ENCODE assay signal across 21 mouse cellular contexts in the genomic region with DNA sequence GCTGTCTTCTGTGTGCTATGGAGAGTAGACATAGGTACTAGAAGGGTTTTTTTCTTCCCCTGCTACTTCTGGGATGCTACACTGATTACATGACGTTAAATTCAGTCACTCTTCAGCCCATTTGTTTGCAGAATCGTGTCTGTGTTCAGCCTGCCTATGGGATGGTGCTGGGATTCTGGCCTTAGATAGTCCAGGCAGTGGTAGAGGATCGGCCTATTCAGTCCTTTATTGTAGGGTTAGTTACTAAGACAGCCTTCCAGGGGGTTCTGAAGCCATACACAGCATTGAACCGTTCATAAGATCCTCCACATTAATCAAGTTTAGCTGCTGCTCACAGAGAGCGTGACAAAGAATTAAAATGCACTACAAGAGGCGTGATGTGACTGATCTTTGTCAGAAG. TPM values are rescaled to one million over a fixed set of nuclear protein-coding genes. Genes with fewer than 3 reads are reported as not detected.
DNase-seq lines count a peak whose midpoint lies in the region; ATAC-seq and TF ChIP-seq lines count a peak whose summit lies in the region.
"Had no signal": no experiment of that assay in that cellular context is flagged by ENCODE, and none has a peak within 500 bp of the region (broad histone marks: within the 10 kb centered on the region; RNA-seq: fewer than 3 reads in every experiment).

No protein-coding gene starts in this region.

- ATAC-seq in hindbrain, embryonic 11.5 days (ENCODE audit: low FRiP score), result peak; percentile 52; the same call in 1 of the 2 replicates
- no peak for ATAC-seq in midbrain, embryonic 11.5 days (ENCODE audit: low FRiP score)
- ATAC-seq in neural tube, embryonic 14.5 days (ENCODE audit: low read depth), result no peak
- ATAC-seq: activated CD4-positive, CD25-positive, alpha-beta regulatory T cell, adult 4 months; inflammation-experienced regulatory T-cells, adult 6 months; liver, postnatal 0 days had no signal

- no peaks in the 10 kb centered on the region for H3K27me3 ChIP-seq in kidney, adult 2 months (replicated peaks; ENCODE audit: control insufficient read depth, insufficient read depth, low read length)
- no peaks in the 10 kb centered on the region for H3K27me3 ChIP-seq in hindbrain, embryonic 11.5 days (ENCODE audit: control insufficient read depth, insufficient read depth, low read length)
- H3K27me3 ChIP-seq in midbrain, embryonic 11.5 days (ENCODE audit: control insufficient read depth, insufficient read depth, low read length), result no peaks in the 10 kb centered on the region
- no peaks in the 10 kb centered on the region for H3K27me3 ChIP-seq in neural tube, embryonic 14.5 days (ENCODE audit: control insufficient read depth, insufficient read depth, low read length)
- H3K27me3 ChIP-seq: embryonic facial prominence, embryonic 15.5 days had no signal

- DNase-seq in kidney, adult 2 months, result no peak
- no peak for DNase-seq in kidney, postnatal 36 days
- DNase-seq in hindbrain, embryonic 11.5 days (ENCODE audit: low spot score), result peak; percentile 18
- peak; percentile 75 for DNase-seq in midbrain, embryonic 11.5 days (ENCODE audit: low spot score, missing footprints)
- no peak for DNase-seq in retina, embryonic 14.5 days (ENCODE audit: low spot score)
- no peak for DNase-seq in adrenal gland, adult (ENCODE audit: inconsistent age in 2 of 2, low spot score in 1 of 2)
- DNase-seq: adrenal gland, postnatal 25 days; cerebellum, adult 9-10 months; gastrocnemius, postnatal 25 days; heart, postnatal 10 days; kidney, adult 9 months; liver; liver, postnatal 0 days; lung, postnatal 4 days; right cerebral cortex, adult 18-20 months; thymus, adult 18-20 months had no signal

- H3K9ac ChIP-seq in hindbrain, embryonic 11.5 days (ENCODE audit: low read depth, low read length), result no peak overlapping the region
- no peak overlapping the region for H3K9ac ChIP-seq in midbrain, embryonic 11.5 days (ENCODE audit: low read length)
- H3K9ac ChIP-seq in neural tube, embryonic 14.5 days (replicated peaks; ENCODE audit: low read depth, low read length), result no peak overlapping the region
- H3K9ac ChIP-seq: embryonic facial prominence, embryonic 15.5 days; liver, postnatal 0 days had no signal

- no peaks in the 10 kb centered on the region; the same call in 1 of the 2 replicates for H3K36me3 ChIP-seq in kidney, adult 2 months (ENCODE audit: control insufficient read depth, insufficient read depth, low read length)
- no peaks in the 10 kb centered on the region for H3K36me3 ChIP-seq in hindbrain, embryonic 11.5 days (ENCODE audit: control insufficient read depth, insufficient read depth, low read length)
- no peaks in the 10 kb centered on the region for H3K36me3 ChIP-seq in midbrain, embryonic 11.5 days (ENCODE audit: control insufficient read depth, insufficient read depth, low read length)
- no peaks in the 10 kb centered on the region for H3K36me3 ChIP-seq in neural tube, embryonic 14.5 days (ENCODE audit: control insufficient read depth, insufficient read depth, low read length)
- H3K36me3 ChIP-seq: embryonic facial prominence, embryonic 15.5 days had no signal

- TF ChIP-seq CTCF in kidney, adult 2 months (conservative IDR thresholded peaks at IDR 0.05; ENCODE audit: insufficient read depth, insufficient read length, low read depth, low read length), result no peak

- H3K4me3 ChIP-seq in kidney, adult 2 months (ENCODE audit: insufficient read depth, low read depth, low read length), result no peak overlapping the region
- H3K4me3 ChIP-seq in hindbrain, embryonic 11.5 days (ENCODE audit: low read depth, low read length), result no peak overlapping the region
- no peak overlapping the region for H3K4me3 ChIP-seq in midbrain, embryonic 11.5 days (ENCODE audit: low read depth, low read length)
- no peak overlapping the region for H3K4me3 ChIP-seq in neural tube, embryonic 14.5 days (ENCODE audit: low read depth, low read length)
- H3K4me3 ChIP-seq: embryonic facial prominence, embryonic 15.5 days; heart, embryonic 10.5 days had no signal

- peaks cover 17% of the 10 kb centered on the region for H3K4me1 ChIP-seq in kidney, adult 2 months (ENCODE audit: control insufficient read depth, insufficient read depth, low read length)
- H3K4me1 ChIP-seq in hindbrain, embryonic 11.5 days (replicated peaks; ENCODE audit: control insufficient read depth, insufficient read depth, low read length), result peaks cover 10% of the 10 kb centered on the region; the same call in 1 of the 2 replicates
- peaks cover 20% of the 10 kb centered on the region for H3K4me1 ChIP-seq in midbrain, embryonic 11.5 days (ENCODE audit: control insufficient read depth, insufficient read depth, low read length)
- peaks cover 5% of the 10 kb centered on the region; the same call in 1 of the 2 replicates for H3K4me1 ChIP-seq in neural tube, embryonic 14.5 days (ENCODE audit: control insufficient read depth, insufficient read depth, low read length)
- H3K4me1 ChIP-seq: embryonic facial prominence, embryonic 15.5 days had no signal

- TF ChIP-seq POLR2A in kidney, adult 2 months (IDR thresholded peaks at IDR 0.05; ENCODE audit: low read depth, low read length), result no peak

- no peaks in the 10 kb centered on the region for H3K9me3 ChIP-seq in hindbrain, embryonic 11.5 days (ENCODE audit: control insufficient read depth, low read length)
- no peaks in the 10 kb centered on the region for H3K9me3 ChIP-seq in midbrain, embryonic 11.5 days (ENCODE audit: control insufficient read depth, low read length)
- no peaks in the 10 kb centered on the region for H3K9me3 ChIP-seq in neural tube, embryonic 14.5 days (ENCODE audit: control insufficient read depth, low read length)
- H3K9me3 ChIP-seq: embryonic facial prominence, embryonic 15.5 days; heart, embryonic 10.5 days had no signal

- no peak overlapping the region for H3K4me2 ChIP-seq in hindbrain, embryonic 11.5 days (replicated peaks; ENCODE audit: low read depth, low read length)
- H3K4me2 ChIP-seq in midbrain, embryonic 11.5 days, result no peak overlapping the region
- H3K4me2 ChIP-seq in neural tube, embryonic 14.5 days (ENCODE audit: low read depth, low read length), result 0 out of 2 replicates have a peak overlapping the region, but pooled peaks have one; percentile 6
- H3K4me2 ChIP-seq: embryonic facial prominence, embryonic 15.5 days had no signal

- 71% methylated on average over 6 of the region's 6 CpGs for WGBS in kidney, adult 2 months
- WGBS in hindbrain, embryonic 11.5 days, result 46% methylated on average over 6 of the region's 6 CpGs
- WGBS in midbrain, embryonic 11.5 days, result 41% methylated on average over 6 of the region's 6 CpGs
- WGBS in neural tube, embryonic 14.5 days, result 25% methylated on average over 6 of the region's 6 CpGs

- H3K27ac ChIP-seq in kidney, adult 2 months (ENCODE audit: insufficient read depth, low read depth, low read length), result peak overlapping the region; percentile 15
- 0 out of 2 replicates have a peak overlapping the region, but pooled peaks have one; percentile 39 for H3K27ac ChIP-seq in hindbrain, embryonic 11.5 days (ENCODE audit: low read depth, low read length)
- H3K27ac ChIP-seq in midbrain, embryonic 11.5 days (ENCODE audit: low read depth, low read length), result no peak overlapping the region
- 0 out of 2 replicates have a peak overlapping the region, but pooled peaks have one; percentile 3 for H3K27ac ChIP-seq in neural tube, embryonic 14.5 days (ENCODE audit: low read depth, low read length)
- H3K27ac ChIP-seq: embryonic facial prominence, embryonic 15.5 days; heart, embryonic 10.5 days had no signal

RNA-seq across cellular contexts. Expression of a gene that starts 16.6 kb away (rescaled TPM):
- polyA plus RNA-seq in kidney, adult 2 months (2012; rRNA removed), result 88.7 and 99.9 TPM in 2 replicates
- 19.5 and 22.6 TPM in 2 replicates for polyA plus RNA-seq in hindbrain, embryonic 11.5 days (2014; fragmentation: Nextera tagmentation; extraction: Ambion mirVana)
- polyA plus RNA-seq in midbrain, embryonic 11.5 days (2014; fragmentation: Nextera tagmentation; extraction: Ambion mirVana), result 21.0 and 21.6 TPM in 2 replicates
- polyA plus RNA-seq in neural tube, embryonic 14.5 days (2014; fragmentation: Nextera tagmentation; extraction: Ambion mirVana), result 22.3 and 25.1 TPM in 2 replicates

Comparison
In these comparisons a context has a peak if more than half of its experiments do, and no peak if none do; other contexts are left out.
1. DNase-seq: peak in hindbrain, embryonic 11.5 days (single experiment) and midbrain, embryonic 11.5 days (single experiment); none in kidney, adult 2 months (single experiment), kidney, postnatal 36 days (0 of 2), retina, embryonic 14.5 days (single experiment) and adrenal gland, adult (0 of 2).